Mouse (Mus musculus) central nervous system, embryonic 14 days (tissue): ENCODE results near the gene Tbx3. TPM values are rescaled to one million over a fixed set of nuclear protein-coding genes. Genes with fewer than 3 reads are reported as not detected.

Experiments
- polyA plus RNA-seq: library from polyadenylated mRNA; depleted of rRNA; stranded (reverse); fragments of >200 nt; gene quantifications from 2 replicates; pipeline ENCODE4 v1.2.3, GENCODE M21; 2012; rRNA removed

The Tbx3 gene
- polyA plus RNA-seq: 1.3 and 5.0 TPM in 2 replicates

DNA sequence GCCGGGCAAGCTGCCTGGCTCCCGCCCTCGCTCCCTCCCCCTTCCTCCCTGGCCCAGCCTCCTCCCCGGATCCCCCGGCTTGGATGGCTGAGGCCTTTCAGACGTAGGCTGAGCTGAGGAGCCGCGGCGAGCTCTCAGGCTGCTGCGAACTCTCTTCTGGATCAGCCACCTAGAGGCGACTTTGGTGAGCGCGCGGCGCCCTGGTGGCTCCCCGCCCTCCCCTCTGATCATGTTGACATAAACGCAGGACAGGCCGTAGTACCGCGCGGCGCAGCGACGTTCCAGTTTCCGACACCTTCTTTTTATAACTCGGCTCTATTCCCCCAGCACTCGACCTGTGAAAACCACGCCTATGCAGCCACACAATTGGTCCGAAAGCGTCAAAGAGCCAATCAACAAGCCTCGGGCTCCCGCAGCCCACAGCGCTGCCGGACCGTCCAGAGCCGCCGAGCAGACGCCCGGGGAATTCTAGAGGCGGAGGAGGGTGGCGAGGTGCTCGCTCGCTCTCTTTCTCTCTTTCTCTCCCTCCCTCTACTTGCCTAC is at the start of gene Tbx3:
Gene Tbx3, plus strand, starts transcription at position 104 of the 543 bp plus-strand sequence.

Other genes starting within 250 kb of the Tbx3 start
- 0.04 and 0.08 TPM in 2 replicates for gene Tbx5, start 162.0 kb downstream of the Tbx3 start, polyA plus RNA-seq